Mouse (Mus musculus): Measurements from ENCODE around the gene Eif4e3. TPM values are rescaled to one million over a fixed set of nuclear protein-coding genes. Genes with fewer than 3 reads are reported as not detected.

The Eif4e3 gene
- polyA plus RNA-seq, 1 experiment = 1.00 TPM

DNA sequence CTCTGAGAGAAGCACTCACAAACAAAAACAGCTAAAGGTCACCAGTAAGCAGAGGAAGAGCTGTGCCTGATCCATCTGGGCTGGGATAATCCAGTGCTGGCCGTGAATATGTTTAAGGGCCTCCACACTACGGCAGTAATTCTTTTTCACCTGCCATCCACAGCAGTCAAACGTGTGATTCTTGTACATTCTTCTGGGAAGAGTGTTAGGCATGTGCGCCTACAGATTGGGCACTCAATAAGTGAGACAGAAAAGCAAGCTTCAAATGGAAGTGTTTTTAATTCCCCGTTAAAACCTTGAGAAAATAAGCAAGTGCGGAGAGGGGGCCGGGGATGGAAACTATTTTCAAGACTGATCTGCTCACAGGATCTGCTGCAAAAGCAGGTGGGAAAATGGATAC, 48.7 kb downstream of the Eif4e3 start:
- TF ChIP-seq FLI1 (IDR thresholded peaks at IDR 0.05; ENCODE audit: low read length) (no peak), GATA1 (IDR thresholded peaks at IDR 0.05; ENCODE audit: borderline replicate concordance, low read length) (no peak)
- H3K9me3 ChIP-seq = no peaks in the 10 kb centered on the region
- peaks cover 6% of the 10 kb centered on the region for H3K27me3 ChIP-seq (replicated peaks)
- no peaks in the 10 kb centered on the region for H3K36me3 ChIP-seq (replicated peaks; ENCODE audit: low read length)
- H3K4me3 ChIP-seq (replicated peaks) = no peak overlapping the region
- peaks cover 3% of the 10 kb centered on the region; the same call in 1 of the 2 replicates for H3K4me1 ChIP-seq

DNA sequence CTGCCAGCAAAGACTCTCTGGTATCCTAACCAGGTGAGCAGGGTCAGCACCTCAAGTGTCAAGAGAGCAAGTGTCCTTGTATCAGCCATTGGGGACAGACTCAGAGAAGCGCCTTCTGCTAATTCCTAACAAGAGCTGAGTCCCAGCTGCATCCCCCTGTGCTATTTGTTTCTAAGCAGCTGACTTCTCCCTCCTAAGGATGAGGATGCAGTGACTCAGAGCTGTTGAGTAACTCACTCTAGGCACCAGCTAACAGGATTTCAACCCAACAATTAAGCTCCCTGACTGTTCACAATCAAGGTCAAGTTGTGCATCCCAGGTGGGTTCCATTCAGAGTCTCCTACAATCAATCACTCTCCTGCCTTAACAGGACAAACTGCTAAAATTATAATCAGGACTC, 49.2 kb downstream of the Eif4e3 start:
- no peak for TF ChIP-seq FLI1 (IDR thresholded peaks at IDR 0.05; ENCODE audit: low read length)
- no peak for TF ChIP-seq GATA1 (IDR thresholded peaks at IDR 0.05; ENCODE audit: borderline replicate concordance, low read length)
- no peaks in the 10 kb centered on the region for H3K9me3 ChIP-seq
- H3K4me3 ChIP-seq (replicated peaks) = no peak overlapping the region
- H3K36me3 ChIP-seq (replicated peaks; ENCODE audit: low read length) = no peaks in the 10 kb centered on the region
- peaks cover 6% of the 10 kb centered on the region for H3K27me3 ChIP-seq (replicated peaks)
- peaks cover 3% of the 10 kb centered on the region; the same call in 1 of the 2 replicates for H3K4me1 ChIP-seq

DNA sequence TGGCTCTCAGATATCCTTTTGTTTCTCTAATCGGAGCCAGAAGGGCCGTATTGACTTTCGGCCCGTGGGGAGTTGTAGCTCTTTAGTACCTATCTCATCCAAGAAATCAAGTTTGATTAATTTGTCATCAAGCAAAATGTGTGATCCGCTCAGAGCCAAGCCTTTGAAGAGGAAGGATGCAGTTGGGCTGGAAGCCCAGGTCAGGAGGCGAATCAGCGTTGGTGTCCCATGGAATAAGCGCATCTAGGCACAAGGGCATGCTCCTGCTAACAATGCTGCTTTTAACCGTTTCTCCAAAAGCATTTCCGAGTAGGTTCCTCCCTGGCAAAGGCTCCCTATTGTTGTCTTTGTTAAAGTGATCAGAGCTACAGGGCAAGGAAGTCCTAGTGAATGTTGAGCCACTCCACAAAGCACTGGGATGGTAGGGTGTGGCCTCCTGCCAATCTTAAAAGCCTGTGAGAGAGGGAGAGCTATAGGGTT, 51.3 kb downstream of the Eif4e3 start:
- H3K4me3 ChIP-seq (replicated peaks) = no peak overlapping the region
- peaks cover 6% of the 10 kb centered on the region for H3K27me3 ChIP-seq (replicated peaks)
- no peaks in the 10 kb centered on the region for H3K36me3 ChIP-seq (replicated peaks; ENCODE audit: low read length)
- no peaks in the 10 kb centered on the region for H3K9me3 ChIP-seq
- TF ChIP-seq FLI1 (IDR thresholded peaks at IDR 0.05; ENCODE audit: low read length) (no peak), GATA1 (IDR thresholded peaks at IDR 0.05; ENCODE audit: borderline replicate concordance, low read length) (no peak)
- H3K4me1 ChIP-seq = peaks cover 3% of the 10 kb centered on the region; the same call in 1 of the 2 replicates

DNA sequence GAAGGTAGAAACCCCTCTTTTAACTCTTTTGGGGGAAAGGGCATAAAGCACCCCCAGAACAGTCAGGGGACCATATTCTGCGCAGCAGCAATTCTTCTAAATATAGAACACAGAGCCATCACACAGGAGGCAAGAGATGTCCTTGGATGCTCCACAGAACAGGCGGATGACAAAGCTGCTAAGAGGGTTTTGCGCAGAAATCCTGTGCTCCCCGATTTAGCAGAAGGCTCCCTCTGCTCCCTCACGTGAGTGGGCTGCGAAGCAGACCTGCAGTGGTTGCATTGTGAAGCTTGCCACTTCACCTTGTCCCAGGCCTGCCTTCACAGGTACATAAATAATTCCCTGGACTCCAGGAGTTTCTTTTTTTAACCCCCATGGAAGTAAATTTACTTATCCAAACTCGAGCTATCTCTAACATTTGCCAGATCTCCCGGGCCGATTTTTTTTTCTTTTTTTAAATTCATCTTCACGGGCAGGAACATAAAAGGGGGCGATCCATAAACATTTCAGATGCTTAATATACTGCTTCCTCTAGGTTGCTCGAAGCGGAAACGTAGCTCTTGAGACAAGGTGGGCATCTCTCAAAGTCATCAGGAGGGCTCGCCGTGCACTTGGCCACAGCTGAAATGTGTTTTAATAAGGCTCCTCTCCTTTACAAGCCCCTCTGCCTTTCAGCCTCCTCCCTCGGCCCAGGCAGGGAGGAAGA, 51.9 kb downstream of the Eif4e3 start:
- no peak for TF ChIP-seq FLI1 (IDR thresholded peaks at IDR 0.05; ENCODE audit: low read length)
- TF ChIP-seq GATA1 (IDR thresholded peaks at IDR 0.05; ENCODE audit: borderline replicate concordance, low read length) = no peak
- H3K9me3 ChIP-seq = no peaks in the 10 kb centered on the region
- H3K4me3 ChIP-seq (replicated peaks) = no peak overlapping the region
- peaks cover 3% of the 10 kb centered on the region; the same call in 1 of the 2 replicates for H3K4me1 ChIP-seq
- H3K36me3 ChIP-seq (replicated peaks; ENCODE audit: low read length) = no peaks in the 10 kb centered on the region
- H3K27me3 ChIP-seq (replicated peaks) = peaks cover 6% of the 10 kb centered on the region

DNA sequence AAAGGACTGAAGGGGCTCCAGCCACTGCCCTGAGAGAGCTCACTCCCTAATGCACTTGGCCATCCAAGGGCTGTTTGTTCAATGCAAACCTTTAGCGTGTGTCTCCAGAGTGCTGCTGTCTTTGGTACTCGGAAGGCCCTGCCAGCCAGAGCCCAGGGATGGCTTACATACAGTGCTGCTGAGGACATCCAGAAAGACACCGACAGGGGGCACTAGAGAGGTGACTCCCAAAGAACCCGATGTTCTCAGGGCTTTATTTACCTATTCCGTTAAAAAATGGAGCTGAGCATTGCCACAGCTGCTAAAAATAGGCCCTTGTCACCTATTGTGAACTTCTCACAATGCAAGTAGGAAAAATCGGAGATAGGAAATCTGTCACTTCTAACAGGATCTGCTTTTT, 54.7 kb downstream of the Eif4e3 start:
- H3K27me3 ChIP-seq (replicated peaks) = peaks cover 12% of the 10 kb centered on the region
- no peaks in the 10 kb centered on the region for H3K36me3 ChIP-seq (replicated peaks; ENCODE audit: low read length)
- TF ChIP-seq GATA1 (IDR thresholded peaks at IDR 0.05; ENCODE audit: borderline replicate concordance, low read length) (no peak), FLI1 (IDR thresholded peaks at IDR 0.05; ENCODE audit: low read length) (no peak)
- H3K4me3 ChIP-seq (replicated peaks) = no peak overlapping the region
- H3K4me1 ChIP-seq = no peaks in the 10 kb centered on the region
- no peaks in the 10 kb centered on the region for H3K9me3 ChIP-seq

DNA sequence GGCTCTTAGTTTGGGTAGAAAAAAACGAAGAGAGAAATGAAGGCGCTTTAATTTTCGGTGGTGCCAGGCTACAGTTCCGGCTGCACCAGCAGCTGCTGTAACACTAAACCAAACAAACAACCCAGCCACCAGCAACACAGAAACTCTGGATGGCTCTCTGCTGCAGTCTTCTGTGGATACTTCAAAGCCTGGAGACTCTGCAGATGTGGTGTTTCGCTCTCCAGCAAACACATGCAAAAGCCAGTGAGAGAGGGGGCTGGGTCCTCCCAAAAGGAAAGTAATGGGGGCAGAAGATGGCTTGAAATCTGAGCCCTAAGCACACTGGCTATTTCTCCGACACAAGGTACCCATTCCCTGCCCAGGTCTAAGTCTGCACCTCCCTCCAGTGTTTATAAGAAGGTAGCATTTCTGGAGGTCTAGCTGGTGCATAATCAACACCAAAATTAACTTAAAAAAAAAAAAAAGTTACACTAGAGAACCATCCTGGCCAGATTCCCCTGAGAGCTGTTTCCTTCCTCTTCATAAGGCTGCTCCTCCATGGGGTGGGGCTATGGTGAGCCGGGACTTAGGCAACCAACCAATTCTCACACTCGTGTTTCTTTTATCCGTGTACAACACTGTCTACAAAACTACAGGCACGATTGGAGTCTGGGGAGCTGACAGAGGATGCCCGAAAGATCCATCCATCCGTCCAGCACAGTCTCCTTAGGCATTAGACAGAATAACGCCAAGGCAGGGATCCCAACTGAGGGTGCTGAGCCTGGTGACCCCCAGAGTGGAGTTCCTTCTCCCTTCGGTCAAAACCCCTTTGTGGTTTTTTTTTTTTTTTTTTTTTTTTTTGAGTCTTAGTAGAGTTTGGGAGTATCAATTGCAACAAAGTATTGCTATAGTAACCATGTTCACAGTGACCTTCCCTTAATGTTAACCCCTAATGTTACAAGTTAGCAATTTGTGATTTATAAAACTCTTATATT, 55.8 kb downstream of the Eif4e3 start:
- Histone ChIP-seq H3K27me3 (replicated peaks) (peaks cover 13% of the 10 kb centered on the region), H3K36me3 (replicated peaks; ENCODE audit: low read length) (no peaks in the 10 kb centered on the region), H3K9me3 (no peaks in the 10 kb centered on the region), H3K4me1 (no peaks in the 10 kb centered on the region), H3K4me3 (replicated peaks) (no peak overlapping the region)
- TF ChIP-seq GATA1 (IDR thresholded peaks at IDR 0.05; ENCODE audit: borderline replicate concordance, low read length) (no peak), FLI1 (IDR thresholded peaks at IDR 0.05; ENCODE audit: low read length) (no peak)

DNA sequence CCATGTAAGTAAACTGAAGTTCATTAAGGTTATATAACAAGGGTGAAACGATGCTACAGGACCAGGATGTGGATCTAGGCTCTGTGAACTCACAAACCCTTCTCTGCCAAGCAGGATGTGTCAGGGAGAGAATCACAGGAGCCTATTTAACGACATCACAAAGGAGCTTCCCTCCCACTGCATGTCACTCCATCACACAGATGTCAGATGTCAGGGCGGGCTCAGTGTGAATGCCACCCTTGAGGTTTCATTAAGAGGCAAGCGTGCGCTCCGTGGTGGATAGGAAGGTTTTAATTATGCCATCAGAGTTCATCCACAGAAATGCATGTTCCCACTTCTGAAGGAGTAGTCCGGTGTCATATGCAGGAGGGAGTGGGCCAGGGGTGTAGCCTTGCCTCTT, 60.5 kb downstream of the Eif4e3 start:
- Histone ChIP-seq H3K4me3 (replicated peaks) (no peak overlapping the region), H3K4me1 (peaks cover 2% of the 10 kb centered on the region; the same call in 1 of the 2 replicates), H3K36me3 (replicated peaks; ENCODE audit: low read length) (no peaks in the 10 kb centered on the region), H3K27me3 (replicated peaks) (peaks cover 9% of the 10 kb centered on the region), H3K9me3 (no peaks in the 10 kb centered on the region)
- no peak for TF ChIP-seq FLI1 (IDR thresholded peaks at IDR 0.05; ENCODE audit: low read length)
- no peak for TF ChIP-seq GATA1 (IDR thresholded peaks at IDR 0.05; ENCODE audit: borderline replicate concordance, low read length)

DNA sequence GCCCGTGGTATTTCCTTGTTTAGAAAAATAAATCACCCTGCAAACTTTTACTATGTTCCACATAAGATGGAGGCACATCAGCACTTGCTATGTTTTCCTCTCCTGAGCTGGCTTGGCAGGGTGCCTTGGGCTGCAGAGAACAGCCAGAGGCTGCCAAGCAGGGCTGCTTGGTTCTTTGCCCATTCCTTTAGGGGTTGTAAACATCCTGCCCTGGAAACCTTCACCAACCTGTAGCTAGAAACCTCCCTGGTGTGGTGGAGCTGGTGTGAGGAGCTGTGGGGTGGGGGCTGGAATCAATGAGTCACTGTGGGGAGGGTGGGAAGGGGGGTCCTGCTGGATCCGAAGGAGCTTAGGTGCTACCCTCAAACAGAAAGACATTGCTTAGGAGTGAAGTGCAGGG, 61.8 kb downstream of the Eif4e3 start:
- H3K9me3 ChIP-seq = no peaks in the 10 kb centered on the region
- peaks cover 9% of the 10 kb centered on the region for H3K27me3 ChIP-seq (replicated peaks)
- H3K4me3 ChIP-seq (replicated peaks) = no peak overlapping the region
- no peaks in the 10 kb centered on the region for H3K36me3 ChIP-seq (replicated peaks; ENCODE audit: low read length)
- no peak for TF ChIP-seq GATA1 (IDR thresholded peaks at IDR 0.05; ENCODE audit: borderline replicate concordance, low read length)
- no peak for TF ChIP-seq FLI1 (IDR thresholded peaks at IDR 0.05; ENCODE audit: low read length)
- peaks cover 13% of the 10 kb centered on the region for H3K4me1 ChIP-seq

DNA sequence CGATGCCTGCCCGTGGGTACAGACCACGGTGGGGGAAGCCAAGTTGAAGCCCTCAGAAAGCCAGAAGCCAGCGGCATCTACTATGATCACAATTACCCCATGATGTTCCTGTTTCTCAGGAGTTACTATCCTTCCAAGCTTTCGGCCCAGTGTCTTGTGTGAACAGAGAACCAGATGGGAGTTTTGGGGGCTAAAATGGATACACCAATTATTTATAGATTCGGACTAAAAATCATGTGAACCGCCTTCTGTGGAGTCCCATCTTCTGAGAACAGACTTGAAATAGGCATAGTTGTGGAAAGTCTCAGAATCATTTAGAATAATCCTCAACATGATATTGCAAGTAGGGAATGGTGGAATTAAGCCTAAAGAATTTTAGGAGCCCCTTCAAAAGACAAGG, 64.1 kb downstream of the Eif4e3 start:
- Histone ChIP-seq H3K27me3 (replicated peaks) (peaks cover 4% of the 10 kb centered on the region), H3K4me3 (replicated peaks) (no peak overlapping the region), H3K36me3 (replicated peaks; ENCODE audit: low read length) (no peaks in the 10 kb centered on the region), H3K9me3 (no peaks in the 10 kb centered on the region), H3K4me1 (peaks cover 16% of the 10 kb centered on the region)
- TF ChIP-seq FLI1 (IDR thresholded peaks at IDR 0.05; ENCODE audit: low read length) = no peak
- TF ChIP-seq GATA1 (IDR thresholded peaks at IDR 0.05; ENCODE audit: borderline replicate concordance, low read length) = no peak

Data from megakaryocyte, embryonic 14.5 days (primary cell).